Mouse (Mus musculus) left cerebral cortex, postnatal 14 days (tissue): ENCODE measurements at regions not wholly inside any gene's neighbourhood (a gene's known extent, or its start where the extent isn't known, plus 50 kb on each side); places are given as distances from the start of the nearest gene placed in this dataset.

ENCODE experiments used
- DNase-seq, 2 experiments: peaks; one replicate each; pipeline ENCODE4 v3.0.0; 2021 to 2022; ENCODE audit warnings: low spot score in 2 of 2, mixed read lengths in 1 of 2
- intact Hi-C: fragments of 180-260 bp; cut with DNase I; formaldehyde crosslinking; loops from one replicate; pipeline ENCODE4 v1.15.1; 2025

GRCm38 (mm10) chr13:69867296-69868065, 65.3 kb downstream of the Med10 start:
- DNase-seq, result peak; percentile 65 to 87
- intact Hi-C loops, result no loop called here

- DNase-seq, result no peak
- intact Hi-C loops, result no loop called here
Measured at GRCm38 (mm10) chr13:69896536-69896935, 94.3 kb downstream of the Med10 start.

- intact Hi-C loops, result no loop called here
Measured at GRCm38 (mm10) chr13:69901139-69901538, 98.9 kb downstream of the Med10 start.

GRCm38 (mm10) chr13:69906802-69907537, 104.8 kb downstream of the Med10 start:
- no peak for DNase-seq
- intact Hi-C loops, result no loop called here

More at GRCm38 (mm10) chr13:69901139-69901538, 98.9 kb downstream of the Med10 start:
- peak in 1 of 2 experiments; percentile 13 for DNase-seq

GRCm38 (mm10) chr13:69915796-69916195, 113.6 kb downstream of the Med10 start:
- DNase-seq, result no peak
- intact Hi-C loops, result no loop called here

GRCm38 (mm10) chr13:69932695-69933550, 130.7 kb downstream of the Med10 start:
- intact Hi-C loops, result no loop called here

GRCm38 (mm10) chr13:69933551-69933845, 131.3 kb downstream of the Med10 start:
- peak; percentile 74 to 79 for DNase-seq
- intact Hi-C loops, result no loop called here

More at GRCm38 (mm10) chr13:69932695-69933550, 130.7 kb downstream of the Med10 start:
- DNase-seq, result no peak

- intact Hi-C loops, result no loop called here
- DNase-seq, result no peak
Measured at GRCm38 (mm10) chr13:69939791-69940190, 137.6 kb downstream of the Med10 start.

- intact Hi-C loops, result no loop called here
- no peak for DNase-seq
Measured at GRCm38 (mm10) chr13:69944651-69945050, 142.5 kb downstream of the Med10 start.

- intact Hi-C loops, result no loop called here
- DNase-seq, result no peak
Measured at GRCm38 (mm10) chr13:69946615-69947014, 144.4 kb downstream of the Med10 start.

- DNase-seq, result no peak
- intact Hi-C loops, result no loop called here
Measured at GRCm38 (mm10) chr13:69952061-69952460, 149.9 kb downstream of the Med10 start.

GRCm38 (mm10) chr13:69954171-69954570, 152.0 kb downstream of the Med10 start:
- no peak for DNase-seq
- intact Hi-C loops, result no loop called here

GRCm38 (mm10) chr13:69955503-69955902, 153.3 kb downstream of the Med10 start:
- intact Hi-C loops, result no loop called here
- DNase-seq, result no peak

- DNase-seq, result no peak
- intact Hi-C loops, result no loop called here
Measured at GRCm38 (mm10) chr13:69963944-69964343, 161.7 kb downstream of the Med10 start.

- DNase-seq, result no peak
- intact Hi-C loops, result no loop called here
Measured at GRCm38 (mm10) chr13:69971281-69972057, 169.3 kb downstream of the Med10 start.

GRCm38 (mm10) chr13:69974835-69975234, 172.6 kb downstream of the Med10 start:
- no peak for DNase-seq
- intact Hi-C loops, result no loop called here

- intact Hi-C loops, result no loop called here
Measured at GRCm38 (mm10) chr13:69984159-69984558, 182.0 kb downstream of the Med10 start.

GRCm38 (mm10) chr13:69987181-69987580, 185.0 kb downstream of the Med10 start:
- DNase-seq, result peak; percentile 33 to 56
- intact Hi-C loops, result no loop called here

More at GRCm38 (mm10) chr13:69984159-69984558, 182.0 kb downstream of the Med10 start:
- no peak for DNase-seq

GRCm38 (mm10) chr13:69988319-69988718, 186.1 kb downstream of the Med10 start:
- DNase-seq, result peak in 1 of 2 experiments; percentile 16
- intact Hi-C loops, result no loop called here
